Mouse (Mus musculus) intestine, embryonic 16.5 days (tissue): ENCODE measurements around the gene Arhgef17. TPM values are rescaled to one million over a fixed set of nuclear protein-coding genes. Genes with fewer than 3 reads are reported as not detected.

Experiments used
- ATAC-seq: fragments of 200-750 bp; cut with Nextera tagmentation; 2 replicates; pipeline ENCODE4 v1.8.0; 2017; ENCODE audit warnings: moderate TSS enrichment, moderate library complexity
- H3K27ac ChIP-seq: fragments of 300-500 bp; sonication (generic); 2 replicates; pipeline ENCODE4 v1.5.1; 2014; ENCODE audit warnings: mild to moderate bottlenecking, low read length
- H3K27me3 ChIP-seq: fragments of 300-500 bp; sonication (generic); replicated peaks from 2 replicates; pipeline ENCODE4 v1.6.1; 2014; ENCODE audit warnings: low read length, control low read depth, mixed read lengths; ENCODE audit not compliant: control insufficient read depth, insufficient read depth
- H3K36me3 ChIP-seq: fragments of 300-500 bp; sonication (generic); 2 replicates; pipeline ENCODE4 v1.6.1; 2014; ENCODE audit warnings: low read length, control low read depth; ENCODE audit not compliant: control insufficient read depth, insufficient read depth
- H3K4me1 ChIP-seq: fragments of 300-500 bp; sonication (generic); 2 replicates; pipeline ENCODE4 v1.6.1; 2014; ENCODE audit warnings: low read length, control low read depth, mixed read lengths; ENCODE audit not compliant: control insufficient read depth, insufficient read depth
- H3K4me2 ChIP-seq: fragments of 300-500 bp; sonication (generic); 2 replicates; pipeline ENCODE4 v1.6.1; 2014; ENCODE audit warnings: low read depth, low read length, control low read depth
- H3K4me3 ChIP-seq: fragments of 300-500 bp; sonication (generic); 2 replicates; pipeline ENCODE4 v1.5.1; 2014; ENCODE audit warnings: mild to moderate bottlenecking, low read length
- H3K9ac ChIP-seq: fragments of 300-500 bp; sonication (generic); 2 replicates; pipeline ENCODE4 v1.6.1; 2014; ENCODE audit warnings: low read depth, low read length
- H3K9me3 ChIP-seq: fragments of 300-500 bp; sonication (generic); 2 replicates; pipeline ENCODE4 v1.6.1; 2016; ENCODE audit warnings: low read length, control low read depth; ENCODE audit not compliant: control insufficient read depth
- WGBS: fragments of 180-500 bp; shearing (Covaris S2); extraction: QIAGEN DNeasy Blood & Tissue Kit; methylation state at CpG from one replicate; pipeline ENCODE4 v1.1.7; 2014; 5-methylcytosine and 5-hydroxymethylcytosine counted together
- polyA plus RNA-seq: library from polyadenylated mRNA; unstranded; fragments of >200 nt; fragmentation: Nextera tagmentation; extraction: Ambion mirVana; gene quantifications from 2 replicates; pipeline ENCODE4 v1.2.1, GENCODE M21; 2015

Gene Arhgef17
- 4.1 and 4.6 TPM in 2 replicates for polyA plus RNA-seq

DNA sequence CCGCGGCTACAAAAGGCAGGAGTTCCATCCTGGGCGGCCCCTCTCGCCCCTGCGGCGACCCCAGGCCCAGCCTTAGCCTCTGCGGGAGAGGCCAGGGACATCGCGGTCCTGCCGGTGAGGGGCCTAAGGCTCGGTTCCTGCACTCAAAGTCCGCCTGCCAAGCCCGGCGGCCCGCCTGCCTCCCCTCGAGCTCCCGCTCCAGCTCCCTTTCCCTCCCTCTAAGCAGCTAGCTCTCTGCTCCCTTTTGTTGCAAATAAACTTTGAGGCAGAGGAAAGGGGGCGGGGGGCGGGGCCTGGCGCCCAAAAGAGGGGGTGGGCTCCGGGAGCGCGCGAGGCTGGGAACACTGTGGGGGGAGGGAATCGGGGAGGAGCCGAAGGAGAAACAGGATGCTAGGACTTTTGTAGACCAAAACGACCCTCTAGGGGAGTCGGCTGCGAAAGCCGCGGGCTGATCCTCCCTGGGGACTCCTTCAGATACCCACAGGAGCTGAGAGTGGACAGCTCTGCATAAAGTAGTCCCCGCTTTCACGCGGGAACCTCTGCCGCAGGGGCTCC lies at the start of gene Arhgef17:
Gene Arhgef17, minus strand, starts transcription at position 182 of the 555 bp plus-strand sequence.
- H3K4me1 ChIP-seq, result peaks cover 38% of the 10 kb centered on the region
- H3K36me3 ChIP-seq, result no peaks in the 10 kb centered on the region
- H3K27ac ChIP-seq, result peak within 1 kb of the TSS; percentile 98
- ATAC-seq, result peak; percentile 72
- H3K27me3 ChIP-seq, result no peaks in the 10 kb centered on the region
- H3K9me3 ChIP-seq, result no peaks in the 10 kb centered on the region
- peak within 1 kb of the TSS; percentile 89 for H3K9ac ChIP-seq
- H3K4me3 ChIP-seq, result peak within 1 kb of the TSS; percentile 74
- H3K4me2 ChIP-seq, result peak within 1 kb of the TSS; percentile 87
- WGBS, result 1% methylated on average over 35 of the region's 35 CpGs

DNA sequence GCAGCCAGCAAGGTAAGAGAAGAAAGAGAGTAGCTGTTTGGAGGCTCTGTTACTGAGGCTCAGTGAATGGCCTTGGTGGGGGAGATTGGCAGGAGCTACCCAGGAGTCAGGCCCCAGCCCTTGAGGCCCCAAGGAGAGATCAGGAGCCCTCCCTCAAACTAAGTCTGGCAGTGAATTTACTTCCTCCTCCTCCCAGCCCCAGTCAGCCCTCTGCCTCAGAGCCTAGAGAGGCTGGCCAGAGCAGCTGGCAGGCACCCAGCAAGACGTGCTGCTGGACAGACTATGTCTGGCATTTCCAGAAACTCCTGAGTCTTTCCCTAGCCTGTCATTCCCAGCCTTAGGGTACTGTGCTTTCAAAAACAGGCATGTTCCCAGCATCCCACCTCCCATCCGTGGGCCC lies 47.3 kb upstream of the Arhgef17 start:
- Histone ChIP-seq H3K9ac (peak overlapping the region; percentile 26), H3K4me3 (0 out of 2 replicates have a peak overlapping the region, but pooled peaks have one; percentile 2), H3K4me1 (peaks cover 30% of the 10 kb centered on the region), H3K27me3 (no peaks in the 10 kb centered on the region), H3K9me3 (no peaks in the 10 kb centered on the region), H3K27ac (peak overlapping the region; percentile 74), H3K36me3 (no peaks in the 10 kb centered on the region), H3K4me2 (peak overlapping the region; percentile 28; the same call in 1 of the 2 replicates)
- ATAC-seq, result peak; percentile 82
- 25% methylated on average over 2 of the region's 2 CpGs for WGBS

DNA sequence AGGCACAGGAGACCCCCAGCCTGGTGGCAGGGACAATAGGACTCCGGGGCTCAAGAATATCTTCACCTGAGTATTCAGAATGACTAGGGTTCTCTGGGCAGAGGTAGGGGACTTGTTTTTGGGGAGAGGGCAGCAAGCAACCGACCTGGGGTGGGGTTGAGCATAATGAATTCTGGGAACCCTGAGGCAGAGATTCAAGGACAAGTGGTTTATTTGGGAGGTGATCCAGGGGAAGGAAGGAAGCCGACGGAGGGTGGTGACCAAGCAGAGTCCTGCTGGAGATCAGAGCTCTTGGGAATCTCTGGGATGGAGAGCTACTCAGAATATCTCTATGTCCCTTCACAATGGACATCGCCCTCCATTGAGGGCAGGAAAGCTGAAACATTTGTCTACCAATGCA lies 46.3 kb upstream of the Arhgef17 start:
- H3K27me3 ChIP-seq, result no peaks in the 10 kb centered on the region; the same call in 1 of the 2 replicates
- no peak for ATAC-seq
- H3K4me3 ChIP-seq, result no peak overlapping the region
- no peak overlapping the region for H3K9ac ChIP-seq
- no peaks in the 10 kb centered on the region for H3K36me3 ChIP-seq
- 87% methylated on average over 5 of the region's 5 CpGs for WGBS
- H3K4me1 ChIP-seq, result peaks cover 39% of the 10 kb centered on the region
- no peak overlapping the region for H3K4me2 ChIP-seq
- no peak overlapping the region for H3K27ac ChIP-seq
- no peaks in the 10 kb centered on the region for H3K9me3 ChIP-seq

DNA sequence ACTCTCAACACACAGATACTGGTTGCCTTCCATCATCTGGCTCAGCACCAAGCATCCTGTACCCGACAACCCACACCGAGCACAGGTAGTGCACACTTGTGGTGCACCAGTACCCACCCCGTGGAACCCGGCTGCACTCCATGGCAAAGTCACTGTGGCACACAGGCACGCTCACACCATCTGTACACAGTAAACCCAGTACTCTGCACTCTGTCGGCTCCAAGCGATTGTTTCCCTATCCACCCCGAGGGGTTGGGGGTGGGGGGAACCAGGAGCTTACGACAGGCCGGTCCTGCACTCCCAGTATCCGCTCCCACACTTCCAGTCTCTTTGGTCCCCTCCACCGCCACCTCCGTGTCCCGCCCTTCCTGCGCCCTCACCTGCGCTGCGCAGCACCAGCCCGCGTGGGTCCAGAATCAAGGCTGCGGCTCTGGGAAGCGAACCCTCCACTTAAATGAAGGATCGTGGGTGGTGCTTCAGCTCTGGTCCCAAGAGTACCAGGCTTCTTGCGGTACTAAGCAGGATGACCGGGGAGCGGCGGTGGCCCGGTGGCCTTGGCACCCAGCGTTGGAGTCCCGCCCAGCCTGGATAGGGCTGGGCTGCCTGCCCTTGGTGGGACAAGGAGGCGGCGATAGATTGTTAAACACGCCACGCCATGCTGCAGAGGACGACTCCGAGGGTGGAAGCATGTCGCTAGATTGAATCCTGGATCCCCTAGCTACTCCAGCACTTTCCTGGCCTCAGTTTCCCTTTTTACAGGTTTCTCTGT lies 42.4 kb upstream of the Arhgef17 start, which contains the start of gene P2ry6:
Gene P2ry6, minus strand, starts transcription at position 515 of the 769 bp plus-strand sequence.
- Histone ChIP-seq H3K4me3 (peak within 1 kb of the TSS; percentile 48), H3K4me1 (peaks cover 36% of the 10 kb centered on the region), H3K4me2 (peak within 1 kb of the TSS; percentile 75), H3K9ac (peak within 1 kb of the TSS; percentile 62), H3K27ac (no peak within 1 kb of the TSS), H3K9me3 (no peaks in the 10 kb centered on the region), H3K27me3 (no peaks in the 10 kb centered on the region; the same call in 1 of the 2 replicates), H3K36me3 (no peaks in the 10 kb centered on the region)
- 3% methylated on average over 36 of the region's 36 CpGs for WGBS
- peak; percentile 80 for ATAC-seq

DNA sequence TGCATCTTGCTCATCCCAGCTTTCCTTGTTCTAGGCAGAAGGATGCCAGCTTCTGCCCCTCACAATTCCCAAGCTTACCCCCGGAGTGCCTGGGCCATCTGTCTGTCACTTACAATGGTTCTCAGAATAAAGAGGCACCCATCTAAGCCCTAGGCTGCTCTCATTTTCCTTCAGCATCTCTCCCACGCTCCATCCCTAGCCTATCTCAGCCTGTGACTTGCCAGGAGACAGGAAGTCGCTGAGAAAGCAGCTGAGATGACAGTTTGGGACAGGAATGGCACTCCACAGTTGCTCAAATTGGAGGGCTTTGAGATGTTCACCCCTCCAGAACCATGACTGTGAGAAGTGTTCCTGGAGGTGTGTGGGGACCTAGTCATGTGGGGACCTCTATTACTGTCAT lies 41.0 kb upstream of the Arhgef17 start:
- no peak overlapping the region for H3K27ac ChIP-seq
- WGBS, result 50% methylated on average over 3 of the region's 3 CpGs
- no peak for ATAC-seq
- H3K36me3 ChIP-seq, result no peaks in the 10 kb centered on the region
- no peaks in the 10 kb centered on the region for H3K9me3 ChIP-seq
- H3K4me2 ChIP-seq, result no peak overlapping the region
- no peaks in the 10 kb centered on the region; the same call in 1 of the 2 replicates for H3K27me3 ChIP-seq
- H3K4me3 ChIP-seq, result no peak overlapping the region
- no peak overlapping the region for H3K9ac ChIP-seq
- H3K4me1 ChIP-seq, result peaks cover 30% of the 10 kb centered on the region

GRCm38 (mm10) chr7:100968874-100969659 lies 37.2 kb upstream of the Arhgef17 start:
- WGBS, result 73% methylated on average over 10 of the region's 10 CpGs
- no peak overlapping the region for H3K27ac ChIP-seq
- no peak overlapping the region for H3K4me2 ChIP-seq
- H3K27me3 ChIP-seq, result no peaks in the 10 kb centered on the region; the same call in 1 of the 2 replicates
- no peak overlapping the region for H3K9ac ChIP-seq
- H3K36me3 ChIP-seq, result no peaks in the 10 kb centered on the region
- no peak for ATAC-seq
- peaks cover 17% of the 10 kb centered on the region for H3K4me1 ChIP-seq
- no peaks in the 10 kb centered on the region for H3K9me3 ChIP-seq
- H3K4me3 ChIP-seq, result no peak overlapping the region

GRCm38 (mm10) chr7:100968376-100968775 lies 36.5 kb upstream of the Arhgef17 start:
- Histone ChIP-seq H3K9ac (no peak overlapping the region), H3K9me3 (no peaks in the 10 kb centered on the region), H3K27me3 (no peaks in the 10 kb centered on the region), H3K27ac (no peak overlapping the region), H3K4me1 (peaks cover 15% of the 10 kb centered on the region; the same call in 1 of the 2 replicates), H3K4me3 (no peak overlapping the region), H3K36me3 (no peaks in the 10 kb centered on the region), H3K4me2 (no peak overlapping the region)
- 64% methylated on average over 6 of the region's 6 CpGs for WGBS
- ATAC-seq, result no peak

- no peaks in the 10 kb centered on the region for H3K9me3 ChIP-seq
- peak; percentile 49 for ATAC-seq
- no peak overlapping the region for H3K4me2 ChIP-seq
- H3K36me3 ChIP-seq, result no peaks in the 10 kb centered on the region
- peaks cover 18% of the 10 kb centered on the region; the same call in 1 of the 2 replicates for H3K4me1 ChIP-seq
- no peak overlapping the region for H3K27ac ChIP-seq
- H3K9ac ChIP-seq, result no peak overlapping the region
- no peaks in the 10 kb centered on the region for H3K27me3 ChIP-seq
- WGBS, result 68% methylated on average over 9 of the region's 9 CpGs
- no peak overlapping the region for H3K4me3 ChIP-seq
These were observed 35.9 kb upstream of the Arhgef17 start for GRCm38 (mm10) chr7:100967850-100968249.

DNA sequence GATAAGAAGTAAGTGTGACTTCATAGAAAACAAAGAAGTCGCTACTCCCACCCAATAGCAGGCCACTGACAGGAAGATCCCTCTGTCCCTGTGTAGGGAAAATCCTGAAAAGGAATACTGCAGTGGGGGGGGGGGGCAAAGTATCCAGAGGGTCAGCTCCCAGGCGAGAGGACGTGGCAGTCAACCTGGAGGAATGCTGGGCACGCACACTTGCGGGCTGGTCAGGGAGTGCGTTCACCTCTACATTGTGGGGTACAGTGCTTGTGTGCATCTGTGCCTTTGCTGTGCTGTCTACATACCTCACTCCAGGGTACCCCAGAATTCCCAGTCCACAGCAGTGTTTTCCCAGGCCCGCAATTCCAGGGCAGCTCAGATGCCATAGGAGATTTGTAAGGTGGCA lies 34.1 kb upstream of the Arhgef17 start:
- Histone ChIP-seq H3K4me1 (peaks cover 18% of the 10 kb centered on the region; the same call in 1 of the 2 replicates), H3K27me3 (no peaks in the 10 kb centered on the region), H3K4me3 (no peak overlapping the region), H3K4me2 (no peak overlapping the region), H3K36me3 (no peaks in the 10 kb centered on the region), H3K9ac (no peak overlapping the region), H3K27ac (no peak overlapping the region), H3K9me3 (no peaks in the 10 kb centered on the region)
- WGBS, result 90% methylated on average over 7 of the region's 7 CpGs
- ATAC-seq, result no peak
